Mouse (Mus musculus): ENCODE results near the gene Gfod1. TPM values are rescaled to one million over a fixed set of nuclear protein-coding genes. Genes with fewer than 3 reads are reported as not detected.

The Gfod1 gene
- polyA plus RNA-seq, 1 experiment from 2014 or later, result 1.2 TPM

DNA sequence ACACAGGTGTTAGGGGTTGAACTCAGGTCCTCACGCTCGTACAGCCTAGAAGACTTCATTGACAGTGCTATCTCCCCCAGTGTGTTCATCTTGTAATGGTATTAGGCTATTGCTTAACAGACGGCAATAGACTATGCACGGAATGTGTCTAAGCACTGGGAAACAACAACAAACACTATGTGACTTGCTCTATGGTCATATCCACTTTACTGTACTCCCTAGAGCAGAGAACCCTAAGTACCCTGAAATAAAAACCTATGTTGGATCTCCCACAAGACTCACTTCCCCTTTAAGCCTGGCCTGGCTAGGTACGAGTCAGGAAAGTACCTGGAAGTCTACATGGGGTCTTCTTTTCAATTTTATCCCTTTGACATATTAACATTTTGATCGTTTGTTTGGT, 82.7 kb downstream of the Gfod1 start:
- no peak overlapping the region for H3K4me2 ChIP-seq
- H3K27me3 ChIP-seq, result no peaks in the 10 kb centered on the region
- ATAC-seq (ENCODE audit: insufficient number of reproducible peaks, low FRiP score, low TSS enrichment, low read depth), result no peak
- H3K9me3 ChIP-seq, result no peaks in the 10 kb centered on the region
- peaks cover 22% of the 10 kb centered on the region for H3K4me1 ChIP-seq
- no peak overlapping the region for H3K9ac ChIP-seq
- H3K4me3 ChIP-seq, result no peak overlapping the region
- no peak overlapping the region for H3K27ac ChIP-seq
- 82% methylated on average over 6 of the region's 6 CpGs for WGBS
- H3K36me3 ChIP-seq, result no peaks in the 10 kb centered on the region

DNA sequence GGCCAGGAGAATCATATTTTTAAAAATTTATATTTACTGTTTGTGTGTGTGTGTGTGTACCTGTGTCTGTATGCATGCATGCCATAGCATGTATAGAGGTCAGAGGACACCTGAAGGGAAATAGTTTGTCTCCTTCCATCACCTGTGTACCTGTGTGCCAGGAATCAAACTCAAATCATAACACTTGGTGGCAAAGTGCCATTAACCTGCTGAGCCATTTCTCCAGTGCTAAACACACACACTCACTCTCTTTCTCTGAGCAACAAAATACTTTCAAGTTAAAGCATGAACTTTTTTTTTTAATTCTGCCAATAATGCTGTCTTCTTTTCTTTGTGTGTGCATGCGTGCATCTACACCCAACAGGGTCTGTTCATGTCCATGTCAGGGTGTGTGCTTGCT, 83.3 kb downstream of the Gfod1 start:
- WGBS, result 52% methylated on average over 1 of the region's 1 CpGs
- Histone ChIP-seq H3K9me3 (no peaks in the 10 kb centered on the region), H3K36me3 (no peaks in the 10 kb centered on the region), H3K4me2 (no peak overlapping the region), H3K27ac (0 out of 2 replicates have a peak overlapping the region, but pooled peaks have one; percentile 54), H3K4me1 (peaks cover 22% of the 10 kb centered on the region), H3K27me3 (no peaks in the 10 kb centered on the region), H3K9ac (no peak overlapping the region), H3K4me3 (no peak overlapping the region)
- ATAC-seq (ENCODE audit: insufficient number of reproducible peaks, low FRiP score, low TSS enrichment, low read depth), result no peak

DNA sequence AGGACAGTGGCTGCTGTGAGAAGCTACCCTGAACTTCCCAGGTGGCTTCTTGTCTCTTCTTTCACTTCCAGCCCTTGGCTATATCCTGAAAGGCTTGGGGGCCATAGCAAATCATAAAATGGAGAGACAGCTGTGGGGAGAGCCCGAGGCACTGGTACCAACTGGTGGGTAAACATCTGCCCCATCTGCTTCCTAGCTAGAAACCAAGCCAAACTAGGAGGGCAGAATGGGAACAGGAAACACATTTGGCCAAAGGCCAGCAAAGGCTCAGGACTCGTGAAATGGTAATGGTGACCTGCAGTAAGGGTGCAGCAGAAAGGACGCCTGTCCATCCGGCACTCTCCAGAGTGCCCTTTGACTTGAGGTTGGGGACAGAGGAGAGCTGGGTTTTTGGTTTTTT, 85.2 kb downstream of the Gfod1 start:
- Histone ChIP-seq H3K27ac (no peak overlapping the region), H3K4me1 (peaks cover 25% of the 10 kb centered on the region), H3K9ac (no peak overlapping the region), H3K4me2 (no peak overlapping the region), H3K9me3 (no peaks in the 10 kb centered on the region), H3K27me3 (no peaks in the 10 kb centered on the region), H3K36me3 (no peaks in the 10 kb centered on the region), H3K4me3 (no peak overlapping the region)
- ATAC-seq (ENCODE audit: insufficient number of reproducible peaks, low FRiP score, low TSS enrichment, low read depth), result no peak
- 35% methylated on average over 4 of the region's 4 CpGs for WGBS

GRCm38 (mm10) chr13:43218284-43218683, 85.7 kb downstream of the Gfod1 start:
- Histone ChIP-seq H3K27me3 (no peaks in the 10 kb centered on the region), H3K4me1 (peaks cover 25% of the 10 kb centered on the region), H3K27ac (no peak overlapping the region), H3K9me3 (no peaks in the 10 kb centered on the region), H3K9ac (no peak overlapping the region), H3K4me2 (no peak overlapping the region), H3K4me3 (no peak overlapping the region), H3K36me3 (no peaks in the 10 kb centered on the region)
- no peak for ATAC-seq (ENCODE audit: insufficient number of reproducible peaks, low FRiP score, low TSS enrichment, low read depth)
- WGBS, result 55% methylated on average over 4 of the region's 4 CpGs

- H3K36me3 ChIP-seq, result no peaks in the 10 kb centered on the region
- no peaks in the 10 kb centered on the region for H3K27me3 ChIP-seq
- H3K4me2 ChIP-seq, result no peak overlapping the region
- no peak overlapping the region for H3K4me3 ChIP-seq
- ATAC-seq (ENCODE audit: insufficient number of reproducible peaks, low FRiP score, low TSS enrichment, low read depth), result no peak
- H3K27ac ChIP-seq, result no peak overlapping the region
- peaks cover 25% of the 10 kb centered on the region for H3K4me1 ChIP-seq
- H3K9me3 ChIP-seq, result no peaks in the 10 kb centered on the region
- 64% methylated on average over 4 of the region's 4 CpGs for WGBS
- H3K9ac ChIP-seq, result no peak overlapping the region
Observed at GRCm38 (mm10) chr13:43217686-43218085, 86.3 kb downstream of the Gfod1 start.

- 86% methylated on average over 8 of the region's 8 CpGs for WGBS
- Histone ChIP-seq H3K27ac (no peak overlapping the region), H3K9ac (no peak overlapping the region), H3K9me3 (no peaks in the 10 kb centered on the region), H3K4me1 (peaks cover 31% of the 10 kb centered on the region), H3K36me3 (no peaks in the 10 kb centered on the region), H3K27me3 (no peaks in the 10 kb centered on the region), H3K4me3 (no peak overlapping the region), H3K4me2 (no peak overlapping the region)
- ATAC-seq (ENCODE audit: insufficient number of reproducible peaks, low FRiP score, low TSS enrichment, low read depth), result no peak
Observed at GRCm38 (mm10) chr13:43217059-43217458, 86.9 kb downstream of the Gfod1 start.

- Histone ChIP-seq H3K27me3 (no peaks in the 10 kb centered on the region), H3K4me1 (peaks cover 35% of the 10 kb centered on the region), H3K9ac (no peak overlapping the region), H3K27ac (no peak overlapping the region), H3K4me3 (no peak overlapping the region), H3K9me3 (no peaks in the 10 kb centered on the region), H3K4me2 (no peak overlapping the region), H3K36me3 (no peaks in the 10 kb centered on the region)
- WGBS, result 77% methylated on average over 9 of the region's 9 CpGs
- ATAC-seq (ENCODE audit: insufficient number of reproducible peaks, low FRiP score, low TSS enrichment, low read depth), result no peak
Observed at GRCm38 (mm10) chr13:43215994-43216706, 87.8 kb downstream of the Gfod1 start.

DNA sequence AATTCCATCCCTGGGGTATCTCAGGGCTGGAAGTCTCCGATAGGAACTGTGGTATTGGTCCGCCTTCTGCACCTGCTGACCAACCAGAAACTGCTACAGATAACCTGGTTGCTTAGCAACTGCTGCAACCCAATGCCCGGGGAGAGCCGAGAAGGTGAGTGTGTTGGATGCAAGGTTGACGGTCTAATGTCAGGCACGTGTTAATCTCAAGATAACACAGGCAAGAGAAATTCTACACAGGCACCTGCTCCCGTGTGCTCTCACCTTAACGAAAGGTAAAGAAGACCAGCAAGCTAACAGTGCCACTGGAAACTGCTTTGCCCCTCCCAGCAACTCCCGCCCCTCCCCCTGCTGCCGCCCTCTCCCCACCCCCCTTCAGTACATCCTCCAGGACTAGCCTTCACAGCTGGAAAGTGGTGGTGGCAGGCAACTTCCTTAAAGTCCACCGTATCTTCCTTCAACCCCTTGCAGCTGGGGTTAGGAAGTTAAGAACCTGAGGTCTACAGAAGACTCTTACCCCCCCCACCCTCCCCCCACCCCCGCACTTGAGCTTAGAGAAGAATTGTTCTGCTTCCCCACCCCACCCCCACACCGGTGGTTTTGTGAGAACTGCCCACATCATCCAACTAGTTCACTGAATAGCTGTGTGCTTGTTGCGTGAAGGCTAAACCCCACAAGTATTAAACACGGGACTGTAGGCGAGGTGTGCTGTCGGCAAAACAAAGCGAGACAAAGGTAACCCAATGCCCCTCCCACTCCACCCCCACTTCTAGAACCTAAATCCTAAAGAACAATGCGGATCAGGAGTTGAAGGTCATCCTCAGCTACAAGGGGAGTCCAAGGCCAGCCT, 88.6 kb downstream of the Gfod1 start:
- Histone ChIP-seq H3K27me3 (no peaks in the 10 kb centered on the region), H3K9me3 (no peaks in the 10 kb centered on the region), H3K27ac (no peak overlapping the region), H3K4me1 (peaks cover 34% of the 10 kb centered on the region), H3K36me3 (no peaks in the 10 kb centered on the region), H3K9ac (no peak overlapping the region), H3K4me2 (0 out of 2 replicates have a peak overlapping the region, but pooled peaks have one; percentile 14), H3K4me3 (no peak overlapping the region)
- WGBS, result 24% methylated on average over 19 of the region's 19 CpGs
- no peak for ATAC-seq (ENCODE audit: insufficient number of reproducible peaks, low FRiP score, low TSS enrichment, low read depth)

- Histone ChIP-seq H3K4me3 (no peak overlapping the region), H3K36me3 (no peaks in the 10 kb centered on the region), H3K27ac (peak overlapping the region; percentile 11; the same call in 1 of the 2 replicates), H3K4me1 (peaks cover 23% of the 10 kb centered on the region), H3K4me2 (no peak overlapping the region), H3K27me3 (no peaks in the 10 kb centered on the region), H3K9ac (no peak overlapping the region), H3K9me3 (no peaks in the 10 kb centered on the region)
- no peak for ATAC-seq (ENCODE audit: insufficient number of reproducible peaks, low FRiP score, low TSS enrichment, low read depth)
- WGBS, result 45% methylated on average over 7 of the region's 7 CpGs
Observed at GRCm38 (mm10) chr13:43212338-43212737, 91.6 kb downstream of the Gfod1 start.

GRCm38 (mm10) chr13:43210956-43211355, 93.0 kb downstream of the Gfod1 start:
- no peak for ATAC-seq (ENCODE audit: insufficient number of reproducible peaks, low FRiP score, low TSS enrichment, low read depth)
- H3K27ac ChIP-seq, result no peak overlapping the region
- peaks cover 23% of the 10 kb centered on the region for H3K4me1 ChIP-seq
- H3K9ac ChIP-seq, result no peak overlapping the region
- no peaks in the 10 kb centered on the region for H3K36me3 ChIP-seq
- WGBS, result 75% methylated on average over 5 of the region's 5 CpGs
- H3K4me3 ChIP-seq, result no peak overlapping the region
- no peaks in the 10 kb centered on the region for H3K9me3 ChIP-seq
- no peaks in the 10 kb centered on the region for H3K27me3 ChIP-seq
- H3K4me2 ChIP-seq, result no peak overlapping the region

GRCm38 (mm10) chr13:43209560-43209959, 94.4 kb downstream of the Gfod1 start:
- 68% methylated on average over 5 of the region's 5 CpGs for WGBS
- Histone ChIP-seq H3K4me1 (peaks cover 20% of the 10 kb centered on the region), H3K9ac (no peak overlapping the region), H3K4me2 (no peak overlapping the region), H3K36me3 (no peaks in the 10 kb centered on the region), H3K27me3 (no peaks in the 10 kb centered on the region), H3K4me3 (no peak overlapping the region), H3K27ac (no peak overlapping the region), H3K9me3 (no peaks in the 10 kb centered on the region)
- ATAC-seq (ENCODE audit: insufficient number of reproducible peaks, low FRiP score, low TSS enrichment, low read depth), result no peak

DNA sequence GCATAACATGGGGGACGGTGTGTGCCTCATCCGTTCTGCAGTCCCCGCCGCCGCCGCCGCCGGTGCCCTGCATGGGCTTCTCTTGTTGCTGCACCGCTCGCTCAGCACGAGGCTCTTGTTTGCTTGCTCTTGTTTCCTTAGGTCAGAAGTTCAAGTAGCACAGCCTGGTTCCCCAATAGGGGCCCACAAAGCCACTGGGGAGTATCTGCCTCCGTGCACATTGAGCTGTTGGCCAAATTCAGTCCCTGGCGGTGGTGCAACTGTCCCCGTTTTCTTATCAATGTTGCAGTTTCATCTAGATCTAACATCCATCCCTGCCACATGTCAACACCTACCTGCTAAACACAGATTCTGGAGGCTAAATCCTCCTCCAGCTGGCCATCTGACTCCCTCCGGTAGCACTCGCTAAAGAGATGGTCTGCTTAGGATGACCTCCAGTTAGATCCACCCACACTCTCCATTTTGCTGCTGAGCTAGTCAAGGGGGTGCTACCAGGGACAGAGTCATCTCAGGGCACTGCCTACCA, 95.0 kb downstream of the Gfod1 start:
- Histone ChIP-seq H3K4me2 (no peak overlapping the region), H3K36me3 (no peaks in the 10 kb centered on the region), H3K4me3 (no peak overlapping the region), H3K27me3 (no peaks in the 10 kb centered on the region), H3K4me1 (peaks cover 20% of the 10 kb centered on the region), H3K9me3 (no peaks in the 10 kb centered on the region), H3K27ac (no peak overlapping the region), H3K9ac (no peak overlapping the region)
- ATAC-seq (ENCODE audit: insufficient number of reproducible peaks, low FRiP score, low TSS enrichment, low read depth), result no peak
- 62% methylated on average over 16 of the region's 16 CpGs for WGBS

Measured in limb, embryonic 15.5 days (tissue).